Mouse (Mus musculus) lung, postnatal 0 days (tissue): ENCODE results near the gene Cngb1. TPM values are rescaled to one million over a fixed set of nuclear protein-coding genes. Genes with fewer than 3 reads are reported as not detected.

Source experiments
- ATAC-seq: fragments of 200-750 bp; cut with Nextera tagmentation; 2 replicates; pipeline ENCODE4 v1.8.0; 2017; ENCODE audit warnings: moderate library complexity
- DNase-seq: peaks from one replicate; pipeline ENCODE4 v3.0.0-alpha.2; 2016; ENCODE audit warnings: low spot score
- H3K27ac ChIP-seq: fragments of 300-500 bp; sonication (generic); 2 replicates; pipeline ENCODE4 v1.5.1; 2014; ENCODE audit warnings: antibody characterized with exemption, mild to moderate bottlenecking, low read length, mixed read lengths
- H3K27me3 ChIP-seq: fragments of 300-500 bp; sonication (generic); replicated peaks from 2 replicates; pipeline ENCODE4 v1.6.1; 2014; ENCODE audit warnings: low read length, mixed read lengths; ENCODE audit not compliant: insufficient read depth
- H3K36me3 ChIP-seq: fragments of 300-500 bp; sonication (generic); 2 replicates; pipeline ENCODE4 v1.6.1; 2014; ENCODE audit warnings: low read length, mixed read lengths; ENCODE audit not compliant: insufficient read depth
- H3K4me1 ChIP-seq: fragments of 300-500 bp; sonication (generic); 2 replicates; pipeline ENCODE4 v1.6.1; 2014; ENCODE audit warnings: antibody characterized with exemption, low read depth, low read length, mixed read lengths; ENCODE audit not compliant: insufficient read depth
- H3K4me2 ChIP-seq: fragments of 300-500 bp; sonication (generic); replicated peaks from 2 replicates; pipeline ENCODE4 v1.6.1; 2014; ENCODE audit warnings: low read depth, mild to moderate bottlenecking, low read length, moderate library complexity, mixed read lengths
- H3K4me3 ChIP-seq: fragments of 300-500 bp; sonication (generic); 2 replicates; pipeline ENCODE4 v1.5.1; 2014; ENCODE audit warnings: low read depth, low read length
- H3K9ac ChIP-seq: fragments of 300-500 bp; sonication (generic); replicated peaks from 2 replicates; pipeline ENCODE4 v1.6.1; 2014; ENCODE audit warnings: low read depth, mild to moderate bottlenecking
- H3K9me3 ChIP-seq: fragments of 300-500 bp; sonication (generic); 2 replicates; pipeline ENCODE4 v1.6.1; 2016; ENCODE audit warnings: low read length, mixed read lengths
- CTCF ChIP-seq: IDR thresholded peaks from 2 replicates; pipeline ENCODE4 v1.5.1; 2016; ENCODE audit warnings: antibody characterized with exemption, mild to moderate bottlenecking
- EP300 ChIP-seq: IDR thresholded peaks from 2 replicates; pipeline ENCODE4 v1.6.1; 2016; ENCODE audit warnings: antibody characterized with exemption, mild to moderate bottlenecking, control low read depth
- WGBS: fragments of 180-500 bp; shearing (Covaris S2); extraction: QIAGEN DNeasy Blood & Tissue Kit; methylation state at CpG from one replicate; pipeline ENCODE4 v1.1.7; 2014; 5-methylcytosine and 5-hydroxymethylcytosine counted together
- polyA plus RNA-seq: library from polyadenylated mRNA; unstranded; fragments of >200 nt; fragmentation: Nextera tagmentation; extraction: Ambion mirVana; gene quantifications from 2 replicates; pipeline ENCODE4 v1.2.1, GENCODE M21; 2015

The Cngb1 gene
- polyA plus RNA-seq, 1 experiment from 2014 or later: 4.0 TPM

DNA sequence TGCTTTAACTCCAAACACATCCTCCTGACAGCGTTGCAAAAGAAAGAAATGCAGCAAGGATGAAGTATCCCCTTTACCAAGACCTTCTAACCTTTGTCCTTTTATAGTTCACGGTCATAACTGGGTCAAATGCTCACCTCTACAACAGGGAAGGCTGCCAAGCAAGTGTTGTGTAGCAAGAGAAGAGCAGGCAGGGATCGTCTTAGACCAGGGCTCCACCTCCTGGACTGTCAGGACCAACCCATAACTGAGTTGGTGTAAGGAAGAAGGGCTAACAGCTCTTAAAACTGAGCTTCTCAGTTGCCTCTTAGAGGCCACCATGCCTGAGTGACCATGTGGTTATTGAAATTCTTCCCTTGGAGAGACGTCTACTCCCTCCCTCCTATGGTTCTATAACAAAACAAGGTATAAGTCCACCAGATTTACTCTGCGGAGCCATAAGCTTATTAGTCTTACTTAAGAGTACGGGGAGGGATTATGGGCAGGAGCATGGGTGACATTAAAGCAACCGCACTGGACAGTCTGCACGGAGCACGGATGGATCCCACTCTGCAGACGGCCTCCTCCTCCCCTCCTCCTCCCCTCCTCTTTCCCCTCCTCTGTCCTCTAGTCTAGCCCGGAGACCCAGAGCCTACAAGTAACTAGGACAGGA, 90.5 kb downstream of the Cngb1 start:
- Histone ChIP-seq H3K27ac (no peak overlapping the region), H3K4me3 (no peak overlapping the region), H3K4me2 (no peak overlapping the region), H3K27me3 (no peaks in the 10 kb centered on the region), H3K9me3 (no peaks in the 10 kb centered on the region), H3K9ac (no peak overlapping the region), H3K4me1 (no peaks in the 10 kb centered on the region), H3K36me3 (no peaks in the 10 kb centered on the region)
- ATAC-seq (no peak), DNase-seq (no peak)
- TF ChIP-seq CTCF: no peak
- TF ChIP-seq EP300: no peak
- WGBS: 67% methylated on average over 11 of the region's 11 CpGs

GRCm38 (mm10) chr8:95209924-95210323, 96.5 kb downstream of the Cngb1 start:
- DNase-seq: peak; percentile 40
- H3K9ac ChIP-seq: no peak overlapping the region
- H3K4me3 ChIP-seq: no peak overlapping the region
- no peak for TF ChIP-seq CTCF
- no peak for TF ChIP-seq EP300
- WGBS: 36% methylated on average over 11 of the region's 11 CpGs
- no peak overlapping the region for H3K27ac ChIP-seq
- no peaks in the 10 kb centered on the region for H3K4me1 ChIP-seq
- no peaks in the 10 kb centered on the region for H3K36me3 ChIP-seq
- no peaks in the 10 kb centered on the region for H3K27me3 ChIP-seq
- no peak overlapping the region for H3K4me2 ChIP-seq
- peak; percentile 71 for ATAC-seq
- H3K9me3 ChIP-seq: no peaks in the 10 kb centered on the region

DNA sequence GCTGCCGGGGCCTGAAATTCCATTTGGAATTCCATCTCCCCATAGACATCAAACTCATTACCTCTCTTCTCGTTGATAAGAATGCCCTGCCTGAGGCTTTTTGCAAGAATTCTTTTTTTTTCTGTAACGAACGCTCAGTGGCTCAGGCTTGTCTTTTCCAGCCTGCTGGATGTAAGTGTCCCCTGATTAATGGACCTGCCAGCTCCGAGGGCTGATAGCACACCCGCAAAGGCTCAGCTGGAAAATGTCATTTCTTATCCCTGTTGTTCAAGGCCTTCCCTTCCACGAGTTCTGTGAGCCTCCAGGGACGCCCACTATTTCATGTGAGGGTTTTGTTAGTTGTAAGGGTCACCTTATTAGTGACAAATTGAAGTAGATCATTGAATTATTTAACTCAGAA, 100.4 kb downstream of the Cngb1 start:
- DNase-seq: no peak
- Histone ChIP-seq H3K9ac (no peak overlapping the region), H3K27me3 (no peaks in the 10 kb centered on the region), H3K4me2 (no peak overlapping the region), H3K4me1 (no peaks in the 10 kb centered on the region), H3K4me3 (no peak overlapping the region), H3K9me3 (no peaks in the 10 kb centered on the region), H3K27ac (no peak overlapping the region), H3K36me3 (no peaks in the 10 kb centered on the region)
- ATAC-seq: no peak
- 11% methylated on average over 8 of the region's 8 CpGs for WGBS
- TF ChIP-seq CTCF (no peak), EP300 (no peak)

- no peak overlapping the region for H3K4me2 ChIP-seq
These were observed 102.4 kb downstream of the Cngb1 start for GRCm38 (mm10) chr8:95204039-95204380.

DNA sequence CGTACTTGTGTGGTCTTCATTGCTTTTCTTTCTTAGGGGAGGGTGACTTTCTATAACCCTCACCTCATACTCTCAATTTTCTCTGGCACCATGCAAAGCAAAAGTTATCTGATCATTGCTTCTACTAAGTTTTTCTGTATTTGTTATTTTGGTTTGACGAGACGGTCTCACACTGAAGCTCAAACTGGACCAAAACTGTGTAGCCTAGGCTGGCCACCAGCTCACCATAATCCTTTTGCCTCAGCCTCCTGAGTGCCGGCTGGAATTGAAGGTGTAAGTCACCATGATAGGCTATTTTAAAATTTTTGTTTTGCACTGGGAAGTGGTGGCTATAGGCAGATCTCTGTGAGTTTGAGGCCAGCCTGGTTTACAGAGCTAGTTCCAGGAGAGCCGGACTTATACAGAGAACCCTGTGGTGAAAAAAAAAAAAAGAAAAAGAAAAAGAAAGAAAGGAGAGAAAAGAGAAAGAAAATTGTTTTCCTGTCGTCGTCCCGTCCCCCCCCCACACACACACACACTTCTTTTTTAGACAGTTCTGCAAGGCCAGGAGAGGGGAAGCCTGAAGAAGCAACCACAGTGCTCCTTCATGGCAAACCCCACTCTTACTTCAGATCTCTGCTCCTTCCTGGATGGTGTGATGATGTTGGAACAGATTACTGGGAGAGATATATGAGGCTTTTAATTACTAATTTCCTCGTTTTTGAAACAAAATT, 102.9 kb downstream of the Cngb1 start:
- TF ChIP-seq CTCF (no peak), EP300 (no peak)
- Histone ChIP-seq H3K4me3 (no peak overlapping the region), H3K4me1 (no peaks in the 10 kb centered on the region), H3K9me3 (no peaks in the 10 kb centered on the region), H3K4me2 (no peak overlapping the region), H3K27ac (no peak overlapping the region), H3K9ac (no peak overlapping the region), H3K27me3 (no peaks in the 10 kb centered on the region), H3K36me3 (no peaks in the 10 kb centered on the region)
- no peak for DNase-seq
- ATAC-seq: no peak
- 53% methylated on average over 9 of the region's 9 CpGs for WGBS

More at GRCm38 (mm10) chr8:95204039-95204380, 102.4 kb downstream of the Cngb1 start:
- Histone ChIP-seq H3K27me3 (no peaks in the 10 kb centered on the region), H3K4me3 (no peak overlapping the region), H3K9ac (no peak overlapping the region), H3K36me3 (no peaks in the 10 kb centered on the region), H3K9me3 (no peaks in the 10 kb centered on the region), H3K4me1 (no peaks in the 10 kb centered on the region), H3K27ac (no peak overlapping the region)
- ATAC-seq: peak; percentile 70
- TF ChIP-seq CTCF (peak; percentile 98), EP300 (no peak)
- DNase-seq: peak; percentile 74
- WGBS: 19% methylated on average over 10 of the region's 10 CpGs

GRCm38 (mm10) chr8:95202649-95203275, 103.6 kb downstream of the Cngb1 start, which contains the start of gene Kifc3:
Kifc3 (minus strand) TSS chr8:95202812.
- H3K36me3 ChIP-seq: no peaks in the 10 kb centered on the region
- 46% methylated on average over 14 of the region's 14 CpGs for WGBS
- DNase-seq: no peak
- H3K27me3 ChIP-seq: no peaks in the 10 kb centered on the region
- no peak within 1 kb of the TSS for H3K27ac ChIP-seq
- H3K9me3 ChIP-seq: no peaks in the 10 kb centered on the region
- no peak for TF ChIP-seq CTCF
- TF ChIP-seq EP300: no peak
- no peak within 1 kb of the TSS for H3K4me2 ChIP-seq
- no peak within 1 kb of the TSS for H3K4me3 ChIP-seq
- ATAC-seq: no peak
- H3K9ac ChIP-seq: no peak within 1 kb of the TSS
- no peaks in the 10 kb centered on the region for H3K4me1 ChIP-seq
